Mouse (Mus musculus) G1E (cell line): ENCODE results near the gene Gm6685. TPM values are rescaled to one million over a fixed set of nuclear protein-coding genes. Genes with fewer than 3 reads are reported as not detected.

Experiments used
- ATAC-seq: 2 replicates; pipeline ENCODE4 v1.8.0; 2016; ENCODE audit warnings: mild to moderate bottlenecking; ENCODE audit not compliant: insufficient number of reproducible peaks, poor library complexity, low FRiP score, severe bottlenecking; ENCODE audit errors: extremely low read depth
- DNase-seq: peaks from one replicate; pipeline ENCODE4 v3.0.0; 2012; ENCODE audit warnings: low spot score
- H3K27me3 ChIP-seq: 2 replicates; pipeline ENCODE4 v1.6.1; 2012; ENCODE audit warnings: mild to moderate bottlenecking, low read length, inconsistent platforms; ENCODE audit not compliant: insufficient read depth
- H3K36me3 ChIP-seq: replicated peaks from 2 replicates; pipeline ENCODE3; 2012; ENCODE audit warnings: mild to moderate bottlenecking, inconsistent platforms
- H3K4me1 ChIP-seq: 2 replicates; pipeline ENCODE4 v1.6.1; 2012; ENCODE audit warnings: low read depth, low read length, inconsistent platforms, mixed read lengths; ENCODE audit not compliant: insufficient read depth
- H3K4me3 ChIP-seq: 2 replicates; pipeline ENCODE4 v1.5.1; 2012; ENCODE audit warnings: low read depth, mild to moderate bottlenecking, inconsistent platforms, low read length, moderate library complexity, mixed read lengths
- H3K9me3 ChIP-seq: replicated peaks from 2 replicates; pipeline ENCODE4 v1.6.1; 2012; ENCODE audit warnings: inconsistent platforms
- CTCF ChIP-seq: IDR thresholded peaks from 2 replicates; pipeline ENCODE4 v1.5.1; 2012; ENCODE audit warnings: low read depth, low read length, inconsistent platforms, mixed read lengths
- GATA1 ChIP-seq: IDR thresholded peaks from 2 replicates; pipeline ENCODE4 v1.6.1; 2012; ENCODE audit warnings: borderline replicate concordance, low read length, inconsistent platforms, mixed read lengths
- GATA2 ChIP-seq: IDR thresholded peaks from 2 replicates; pipeline ENCODE4 v1.6.1; 2012; ENCODE audit warnings: low read depth, low read length, inconsistent platforms, borderline replicate concordance
- POLR2AphosphoS5 ChIP-seq: IDR thresholded peaks from 2 replicates; pipeline ENCODE4 v1.6.1; 2012; ENCODE audit warnings: low read depth, low read length, inconsistent platforms; ENCODE audit not compliant: insufficient replicate concordance
- TAL1 ChIP-seq: conservative IDR thresholded peaks from 2 replicates; pipeline ENCODE4 v1.6.1; 2012; ENCODE audit warnings: low read depth, low read length, inconsistent platforms, mixed read lengths
- polyA plus RNA-seq: library from polyadenylated mRNA; stranded (reverse); fragments of >175 nt; gene quantifications from 2 replicates; pipeline ENCODE4 v1.2.3, GENCODE M21; 2012
- total RNA-seq, 2 experiments: library from RNA; stranded (forward) in 1 of 2; stranded (reverse) in 1 of 2; fragments of 200-1000 nt in 1 of 2; fragments of >200 nt in 1 of 2; fragmentation: Nextera tagmentation in 1 of 2; gene quantifications; 2 replicates each; pipeline ENCODE4 v1.2.3; 2014 to 2017

Gene Gm6685
- total and polyA plus RNA-seq, 3 experiments, result 2.3 to 5.9 (median 3.2) TPM

DNA sequence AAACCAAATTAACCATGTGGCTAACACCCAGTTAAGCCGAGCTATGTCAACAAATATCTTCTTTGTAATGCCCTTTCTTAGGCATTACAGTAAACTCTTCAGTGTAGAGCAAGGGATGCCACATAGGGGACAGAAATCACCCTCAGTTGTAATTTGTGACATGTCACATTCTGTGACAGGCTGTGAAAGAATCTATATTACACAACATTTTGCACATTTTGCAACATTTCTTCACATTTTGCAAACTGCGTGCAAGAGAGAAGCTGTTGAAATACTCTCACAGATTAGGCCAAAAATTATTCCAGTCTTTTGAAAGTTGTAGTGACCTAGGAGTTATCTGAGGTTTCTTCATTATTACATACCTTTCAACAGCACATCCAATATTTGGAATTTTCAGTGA is 3.8 kb upstream of the Gm6685 start:
- Histone ChIP-seq H3K4me1 (no peaks in the 10 kb centered on the region), H3K36me3 (no peaks in the 10 kb centered on the region), H3K4me3 (no peak overlapping the region), H3K9me3 (no peaks in the 10 kb centered on the region), H3K27me3 (no peaks in the 10 kb centered on the region)
- ATAC-seq, result no peak
- no peak for DNase-seq
- no peak for TF ChIP-seq GATA1
- no peak for TF ChIP-seq GATA2
- no peak for TF ChIP-seq POLR2AphosphoS5
- no peak for TF ChIP-seq TAL1
- no peak for TF ChIP-seq CTCF

GRCm38 (mm10) chr11:28341887-28342286 is 2.2 kb upstream of the Gm6685 start:
- ATAC-seq (no peak), DNase-seq (no peak)
- H3K27me3 ChIP-seq, result no peaks in the 10 kb centered on the region
- H3K9me3 ChIP-seq, result no peaks in the 10 kb centered on the region
- no peak overlapping the region for H3K4me3 ChIP-seq
- no peaks in the 10 kb centered on the region for H3K36me3 ChIP-seq
- H3K4me1 ChIP-seq, result no peaks in the 10 kb centered on the region
- TF ChIP-seq CTCF, result no peak
- TF ChIP-seq POLR2AphosphoS5, result no peak

DNA sequence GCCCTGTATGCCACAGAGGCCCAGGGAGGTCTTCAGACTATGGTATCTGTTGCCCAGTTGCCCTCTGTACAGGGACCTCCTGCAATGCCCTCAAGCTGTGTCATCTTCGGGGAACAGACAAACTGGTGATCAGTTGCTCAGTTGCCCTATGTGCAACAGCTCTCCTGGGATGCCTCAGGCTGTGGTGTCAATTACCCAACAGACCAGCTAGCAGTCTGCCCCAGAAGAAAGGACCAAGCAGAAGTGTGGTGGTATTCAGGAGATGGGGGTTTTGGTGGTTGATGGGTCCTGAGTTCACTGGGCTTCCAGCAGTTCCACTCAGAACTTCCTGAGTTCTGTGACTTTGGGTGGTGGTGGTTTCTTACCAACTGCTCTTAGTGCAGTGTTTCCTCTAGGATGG is 11.8 kb downstream of the Gm6685 start:
- no peaks in the 10 kb centered on the region for H3K27me3 ChIP-seq
- TF ChIP-seq POLR2AphosphoS5 (no peak), TAL1 (no peak), GATA1 (no peak), GATA2 (no peak)
- H3K4me1 ChIP-seq, result no peaks in the 10 kb centered on the region
- H3K9me3 ChIP-seq, result peaks cover 3% of the 10 kb centered on the region; the same call in 1 of the 2 replicates
- no peak overlapping the region for H3K4me3 ChIP-seq
- no peak for ATAC-seq
- DNase-seq, result no peak
- no peaks in the 10 kb centered on the region for H3K36me3 ChIP-seq

DNA sequence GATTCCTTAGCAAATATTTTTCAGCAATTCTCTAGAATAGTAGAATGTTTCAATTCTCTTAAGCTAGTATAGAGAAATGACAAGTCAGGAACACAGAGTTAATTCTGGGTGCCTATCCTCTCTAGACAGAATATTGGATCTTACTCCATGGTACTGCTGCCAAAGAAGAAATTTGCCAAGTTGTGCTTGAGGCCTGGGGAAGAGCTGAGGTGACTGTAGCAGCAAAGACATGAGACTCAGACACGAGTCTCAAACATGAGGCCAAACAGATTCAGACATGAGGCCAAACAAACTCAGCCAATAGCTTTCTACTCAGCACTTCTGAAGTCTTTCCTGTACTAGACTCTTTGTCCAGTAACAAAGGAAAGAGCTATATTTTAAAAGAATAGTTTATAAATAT is 26.3 kb downstream of the Gm6685 start:
- TF ChIP-seq GATA1, result no peak
- no peak for TF ChIP-seq POLR2AphosphoS5
- no peak for TF ChIP-seq GATA2
- no peak for TF ChIP-seq TAL1
- TF ChIP-seq CTCF, result no peak
- ATAC-seq, result no peak
- H3K4me1 ChIP-seq, result no peaks in the 10 kb centered on the region
- no peak for DNase-seq
- no peak overlapping the region for H3K4me3 ChIP-seq
- no peaks in the 10 kb centered on the region for H3K36me3 ChIP-seq
- no peaks in the 10 kb centered on the region for H3K27me3 ChIP-seq
- no peaks in the 10 kb centered on the region for H3K9me3 ChIP-seq

DNA sequence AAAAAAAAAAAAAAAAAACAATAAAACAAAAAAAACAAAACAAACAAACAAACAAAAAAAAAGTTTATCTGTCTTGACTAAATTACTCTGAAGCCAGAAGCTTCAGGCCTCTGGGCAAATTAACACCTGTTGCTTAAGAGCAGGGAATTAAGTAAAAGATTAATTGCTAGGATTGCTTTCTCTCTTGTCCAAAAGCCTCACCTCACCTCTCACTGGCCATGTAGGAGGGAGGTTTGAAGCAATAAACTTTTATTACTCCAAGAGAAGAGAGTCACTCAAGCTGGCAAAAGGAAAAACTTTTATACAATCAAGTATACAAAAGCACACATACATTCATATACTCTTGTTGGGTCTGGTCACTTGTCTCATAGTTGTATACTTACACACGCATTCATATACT is 31.9 kb downstream of the Gm6685 start:
- TF ChIP-seq GATA1 (no peak), GATA2 (no peak), POLR2AphosphoS5 (no peak), TAL1 (no peak), CTCF (no peak)
- Histone ChIP-seq H3K4me1 (no peaks in the 10 kb centered on the region), H3K36me3 (no peaks in the 10 kb centered on the region), H3K9me3 (no peaks in the 10 kb centered on the region), H3K4me3 (no peak overlapping the region), H3K27me3 (no peaks in the 10 kb centered on the region)
- ATAC-seq, result no peak
- DNase-seq, result no peak

DNA sequence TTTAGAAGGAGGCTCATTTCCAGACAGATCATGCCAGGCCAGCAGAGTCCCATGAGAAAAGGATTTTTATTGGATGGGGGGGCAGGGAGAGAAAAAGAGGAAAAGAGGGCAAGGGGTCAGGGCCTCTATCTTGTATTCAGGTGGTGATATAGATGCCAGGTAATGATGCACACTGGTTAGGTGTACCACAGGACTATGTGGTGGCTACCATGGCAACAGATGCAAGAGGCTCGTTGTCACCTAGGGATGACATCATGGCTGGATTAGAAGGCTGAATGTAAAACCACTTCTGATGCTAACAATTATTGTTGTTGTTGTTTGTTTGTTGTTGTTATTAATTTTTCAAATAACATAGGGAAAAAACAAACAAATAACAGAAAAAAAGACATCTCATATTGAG is 49.2 kb downstream of the Gm6685 start:
- no peaks in the 10 kb centered on the region for H3K4me1 ChIP-seq
- no peaks in the 10 kb centered on the region for H3K36me3 ChIP-seq
- no peaks in the 10 kb centered on the region for H3K27me3 ChIP-seq
- DNase-seq, result no peak
- ATAC-seq, result no peak
- peaks cover 9% of the 10 kb centered on the region for H3K9me3 ChIP-seq
- no peak for TF ChIP-seq CTCF
- no peak overlapping the region for H3K4me3 ChIP-seq

Other genes starting within 250 kb of the Gm6685 start
- gene Ccdc85a, start 244.5 kb upstream of the Gm6685 start, total RNA-seq (2014; fragmentation: Nextera tagmentation), result not detected in 2 replicates
- 0.05 and 0.17 TPM in 2 replicates for gene Ccdc85a, start 244.5 kb upstream of the Gm6685 start, total RNA-seq (2017)
- gene Ccdc85a, start 244.5 kb upstream of the Gm6685 start, polyA plus RNA-seq, result not detected in 2 replicates